Mouse (Mus musculus): ENCODE data around the gene Vps37b. TPM values are rescaled to one million over a fixed set of nuclear protein-coding genes. Genes with fewer than 3 reads are reported as not detected.

Vps37b gene
- total and polyA plus RNA-seq, 2 experiments from 2014 or later = 51.4 to 55.7 TPM

- H3K4me2 ChIP-seq (ENCODE audit: low read depth, low read length) = no peak overlapping the region
- no peaks in the 10 kb centered on the region for H3K36me3 ChIP-seq (replicated peaks; ENCODE audit: control insufficient read depth, insufficient read depth, low read length)
- no peaks in the 10 kb centered on the region; the same call in 1 of the 2 replicates for H3K4me1 ChIP-seq (ENCODE audit: control insufficient read depth, insufficient read depth)
- H3K4me3 ChIP-seq (ENCODE audit: low read depth, low read length) = no peak overlapping the region
- WGBS = 91% methylated on average over 8 of the region's 8 CpGs
- H3K9ac ChIP-seq (replicated peaks; ENCODE audit: low read depth, low read length) = no peak overlapping the region
- H3K9me3 ChIP-seq (replicated peaks; ENCODE audit: control insufficient read depth, low read length) = no peaks in the 10 kb centered on the region
- no peak for DNase-seq (ENCODE audit: low spot score)
- H3K27ac ChIP-seq (ENCODE audit: low read depth) = no peak overlapping the region
- no peak for ATAC-seq (ENCODE audit: insufficient read depth, low read depth)
- TF ChIP-seq EP300 (IDR thresholded peaks at IDR 0.05; ENCODE audit: low read depth) = no peak
- TF ChIP-seq CTCF (IDR thresholded peaks at IDR 0.05; ENCODE audit: low read depth) = no peak
- H3K27me3 ChIP-seq (ENCODE audit: control insufficient read depth, insufficient read depth, low read length) = no peaks in the 10 kb centered on the region
These were observed 74.9 kb downstream of the Vps37b start for GRCm38 (mm10) chr5:123957213-123957612.

Small RNA genes within 50 kb of the gene (microRNA-seq; reads per million reads assigned to microRNA genes)
- 1.2 reads per million for gene Mir7032

Other genes with a start within 250 kb of the Vps37b start
- gene Hcar2, start 166.8 kb downstream of the Vps37b start, total RNA-seq (2014; rRNA removed; ENCODE audit: low replicate concordance) = not detected in 2 replicates
- gene Hcar2, start 166.8 kb downstream of the Vps37b start, polyA plus RNA-seq (2015; fragmentation: Nextera tagmentation; extraction: Ambion mirVana) = 0.14 TPM in 1 of 2 replicates, not detected in the other
- 5.3 TPM in 1 of 2 replicates, not detected in the other for gene Hcar1, start 152.2 kb downstream of the Vps37b start, total RNA-seq (2014; rRNA removed; ENCODE audit: low replicate concordance)
- gene Hcar1, start 152.2 kb downstream of the Vps37b start, polyA plus RNA-seq (2015; fragmentation: Nextera tagmentation; extraction: Ambion mirVana) = 0.18 and 0.19 TPM in 2 replicates
- gene Denr, start 125.1 kb downstream of the Vps37b start, total RNA-seq (2014; rRNA removed; ENCODE audit: low replicate concordance) = 5.4 and 5.9 TPM in 2 replicates
- 110 and 112 TPM in 2 replicates for gene Denr, start 125.1 kb downstream of the Vps37b start, polyA plus RNA-seq (2015; fragmentation: Nextera tagmentation; extraction: Ambion mirVana)
- not detected in 2 replicates for gene Gm43518, start 104.9 kb downstream of the Vps37b start, total RNA-seq (2014; rRNA removed; ENCODE audit: low replicate concordance)
- gene Gm43518, start 104.9 kb downstream of the Vps37b start, polyA plus RNA-seq (2015; fragmentation: Nextera tagmentation; extraction: Ambion mirVana) = 1.6 and 1.8 TPM in 2 replicates
- gene Ccdc62, start 101.6 kb downstream of the Vps37b start, total RNA-seq (2014; rRNA removed; ENCODE audit: low replicate concordance) = 2.0 and 11.5 TPM in 2 replicates
- 5.8 and 7.0 TPM in 2 replicates for gene Ccdc62, start 101.6 kb downstream of the Vps37b start, polyA plus RNA-seq (2015; fragmentation: Nextera tagmentation; extraction: Ambion mirVana)
- 16.3 and 29.2 TPM in 2 replicates for gene Hip1r, start 58.6 kb downstream of the Vps37b start, total RNA-seq (2014; rRNA removed; ENCODE audit: low replicate concordance)
- gene Hip1r, start 58.6 kb downstream of the Vps37b start, polyA plus RNA-seq (2015; fragmentation: Nextera tagmentation; extraction: Ambion mirVana) = 9.3 and 11.9 TPM in 2 replicates
- 1.8 and 5.4 TPM in 2 replicates for gene Abcb9, start 63.5 kb upstream of the Vps37b start, total RNA-seq (2014; rRNA removed; ENCODE audit: low replicate concordance)
- 2.3 and 3.0 TPM in 2 replicates for gene Abcb9, start 63.5 kb upstream of the Vps37b start, polyA plus RNA-seq (2015; fragmentation: Nextera tagmentation; extraction: Ambion mirVana)
- gene Ogfod2, start 80.0 kb upstream of the Vps37b start, total RNA-seq (2014; rRNA removed; ENCODE audit: low replicate concordance) = 37.6 and 55.1 TPM in 2 replicates
- 19.0 and 19.3 TPM in 2 replicates for gene Ogfod2, start 80.0 kb upstream of the Vps37b start, polyA plus RNA-seq (2015; fragmentation: Nextera tagmentation; extraction: Ambion mirVana)
- 12.2 and 18.0 TPM in 2 replicates for gene Arl6ip4, start 83.8 kb upstream of the Vps37b start, total RNA-seq (2014; rRNA removed; ENCODE audit: low replicate concordance)
- 70.7 and 76.9 TPM in 2 replicates for gene Arl6ip4, start 83.8 kb upstream of the Vps37b start, polyA plus RNA-seq (2015; fragmentation: Nextera tagmentation; extraction: Ambion mirVana)
- 17.1 and 28.6 TPM in 2 replicates for gene Pitpnm2, start 217.5 kb upstream of the Vps37b start, total RNA-seq (2014; rRNA removed; ENCODE audit: low replicate concordance)
- gene Pitpnm2, start 217.5 kb upstream of the Vps37b start, polyA plus RNA-seq (2015; fragmentation: Nextera tagmentation; extraction: Ambion mirVana) = 3.1 and 3.2 TPM in 2 replicates